Mouse (Mus musculus): ENCODE results near the gene Frmd4a.
A peak's percentile ranks its signal among the peaks of the same experiment; 100 is the strongest.

GRCm38 (mm10) chr2:4316589-4316988 lies 299.1 kb downstream of the Frmd4a start:
- TF ChIP-seq CTCF (IDR thresholded peaks at IDR 0.05; ENCODE audit: low read depth) (peak; percentile 53), EP300 (IDR thresholded peaks at IDR 0.05; ENCODE audit: low read depth) (no peak)

Measured in liver, postnatal 0 days (tissue).